Mouse (Mus musculus) spleen, postnatal 4 days (tissue): ENCODE results near the gene 4921536K21Rik.
"Not testable (repeated sequence)": the region's sequence is repeated elsewhere in the genome, so short reads cannot be mapped to it uniquely, and the experiment has no call there.

Source experiments
- DNase-seq, 2 experiments: peaks; one replicate each; pipeline ENCODE4 v3.0.0; 2022; ENCODE audit warnings: low spot score in 2 of 2

The 4921536K21Rik gene

GRCm38 (mm10) chr11:3911440-3911839 is 16.5 kb upstream of the 4921536K21Rik start:
- not testable (repeated sequence) for DNase-seq

- peak in 1 of 2 experiments; percentile 54 for DNase-seq
Observed at GRCm38 (mm10) chr11:3910513-3911310, 15.8 kb upstream of the 4921536K21Rik start.

- DNase-seq = no peak
Observed at GRCm38 (mm10) chr11:3909236-3909635, 14.3 kb upstream of the 4921536K21Rik start.

GRCm38 (mm10) chr11:3905446-3905845 is 10.5 kb upstream of the 4921536K21Rik start:
- no peak for DNase-seq

- DNase-seq = no peak
Observed at GRCm38 (mm10) chr11:3904673-3905072, 9.8 kb upstream of the 4921536K21Rik start.

GRCm38 (mm10) chr11:3903046-3903445 is 8.1 kb upstream of the 4921536K21Rik start:
- DNase-seq = no peak

GRCm38 (mm10) chr11:3902516-3902915 is 7.6 kb upstream of the 4921536K21Rik start:
- no peak for DNase-seq

- DNase-seq = no peak
Observed at GRCm38 (mm10) chr11:3900296-3900695, 5.4 kb upstream of the 4921536K21Rik start.

GRCm38 (mm10) chr11:3895933-3896332 is 1.0 kb upstream of the 4921536K21Rik start:
- DNase-seq = no peak

- DNase-seq = no peak
Observed at GRCm38 (mm10) chr11:3895458-3895857, 560 bp upstream of the 4921536K21Rik start.

GRCm38 (mm10) chr11:3893970-3894369 is 928 bp downstream of the 4921536K21Rik start:
- no peak for DNase-seq

- no peak for DNase-seq
Observed at GRCm38 (mm10) chr11:3887331-3887730, 7.6 kb downstream of the 4921536K21Rik start.

- DNase-seq = no peak
Observed at GRCm38 (mm10) chr11:3883711-3884110, 11.2 kb downstream of the 4921536K21Rik start.

GRCm38 (mm10) chr11:3879836-3880235 is 15.1 kb downstream of the 4921536K21Rik start:
- peak; percentile 51 to 85 for DNase-seq

- no peak for DNase-seq
Observed at GRCm38 (mm10) chr11:3878660-3879059, 16.2 kb downstream of the 4921536K21Rik start.

GRCm38 (mm10) chr11:3876419-3876818 is 18.5 kb downstream of the 4921536K21Rik start:
- no peak for DNase-seq

GRCm38 (mm10) chr11:3864343-3864742 is 30.6 kb downstream of the 4921536K21Rik start:
- no peak for DNase-seq

- peak; percentile 52 to 80 for DNase-seq
Observed at GRCm38 (mm10) chr11:3863454-3864112, 31.3 kb downstream of the 4921536K21Rik start, which contains the start of gene Osbp2. Gene Osbp2, minus strand, starts transcription at chr11:3863903.

- no peak for DNase-seq
Observed at GRCm38 (mm10) chr11:3862661-3863453, 32.0 kb downstream of the 4921536K21Rik start.

GRCm38 (mm10) chr11:3860361-3860760 is 34.5 kb downstream of the 4921536K21Rik start:
- no peak for DNase-seq

- no peak for DNase-seq
Observed at GRCm38 (mm10) chr11:3859778-3860177, 35.1 kb downstream of the 4921536K21Rik start.

- no peak for DNase-seq
Observed at GRCm38 (mm10) chr11:3857902-3858301, 37.0 kb downstream of the 4921536K21Rik start.
